Mouse (Mus musculus): Measurements from ENCODE around the gene Zfp3. TPM values are rescaled to one million over a fixed set of nuclear protein-coding genes. Genes with fewer than 3 reads are reported as not detected.

Zfp3 gene
- polyA plus RNA-seq (2017; shearing (Covaris generic)) = 4.1 TPM

DNA sequence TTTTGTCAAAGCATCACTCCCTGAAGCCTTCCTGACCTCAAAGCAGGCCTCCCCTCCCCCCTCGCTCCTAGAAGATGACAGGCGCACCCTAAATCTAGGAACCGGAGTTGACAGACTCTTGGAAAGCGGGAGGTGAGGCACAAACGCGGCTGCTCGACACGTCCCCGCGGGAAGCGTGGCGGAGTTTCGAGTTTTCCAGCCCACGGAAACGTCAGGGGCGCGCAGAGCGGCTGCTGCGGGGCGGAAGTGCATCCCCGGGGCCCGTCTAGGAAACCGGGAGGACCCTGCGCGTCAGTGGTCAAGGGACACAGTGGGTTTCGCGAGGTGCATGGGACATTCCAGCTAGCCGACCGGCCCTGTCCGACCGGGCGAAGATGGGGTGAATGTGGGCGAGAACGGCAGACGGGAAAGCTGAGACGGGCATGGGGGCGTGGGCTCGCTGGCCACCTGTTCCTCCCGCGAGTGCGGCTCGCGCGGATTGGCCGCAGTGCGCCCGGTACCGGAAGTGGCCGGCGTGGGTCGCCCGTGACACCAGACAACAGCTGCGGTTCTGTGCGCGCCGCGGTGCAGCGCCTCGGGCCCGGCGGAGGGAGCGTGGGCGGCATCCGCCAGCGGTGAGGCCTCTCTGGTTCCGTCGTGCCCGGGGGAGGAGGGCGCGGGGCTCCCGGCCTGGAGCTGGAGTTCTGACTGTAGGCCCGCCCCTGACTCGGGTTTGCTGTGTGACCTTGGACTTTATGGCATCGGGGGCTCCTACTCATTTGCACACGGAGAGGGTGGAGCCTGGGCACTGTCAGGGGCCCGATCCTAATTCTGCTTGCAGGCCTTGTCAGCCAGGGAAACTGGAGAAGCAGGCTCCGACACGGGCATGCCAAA is at the start of gene Zfp3:
TSS of gene Zfp3 (plus strand) at position 274 of the 873 bp plus-strand sequence.

DNA sequence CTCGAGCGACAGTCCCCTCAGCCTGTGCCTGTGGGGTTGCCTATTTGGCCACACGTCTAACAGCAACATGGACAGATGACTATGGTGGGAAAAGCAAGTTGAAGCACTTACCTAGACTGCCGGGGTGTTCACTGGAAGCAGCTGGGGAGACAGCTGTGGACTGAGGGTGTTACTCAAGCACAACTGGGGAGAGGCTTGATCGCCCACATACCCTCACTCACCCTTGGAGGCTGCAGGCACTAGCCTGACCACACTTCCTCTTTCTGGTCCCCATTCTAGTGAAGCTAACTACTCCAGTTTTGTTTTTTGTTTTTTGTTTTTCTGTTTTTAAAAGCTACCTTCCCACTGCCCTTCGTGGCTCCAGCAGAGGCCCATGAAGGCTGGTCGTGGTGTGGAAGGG is 48.4 kb downstream of the Zfp3 start, which contains the start of gene Scimp:
TSS of gene Scimp (minus strand) at position 222 of the 400 bp plus-strand sequence.

Other genes starting within 250 kb of the Zfp3 start
- gene Vmo1, start 249.6 kb upstream of the Zfp3 start, polyA plus RNA-seq (2017; shearing (Covaris generic)) = not detected
- gene Gltpd2, start 245.0 kb upstream of the Zfp3 start, polyA plus RNA-seq (2017; shearing (Covaris generic)) = not detected
- gene Psmb6, start 238.8 kb upstream of the Zfp3 start, polyA plus RNA-seq (2017; shearing (Covaris generic)) = 301 TPM
- gene Gm40193, start 231.3 kb upstream of the Zfp3 start, polyA plus RNA-seq (2017; shearing (Covaris generic)) = not detected
- gene Pld2, start 224.1 kb upstream of the Zfp3 start, polyA plus RNA-seq (2017; shearing (Covaris generic)) = 12.7 TPM
- 24.3 TPM for gene Mink1, start 201.3 kb upstream of the Zfp3 start, polyA plus RNA-seq (2017; shearing (Covaris generic))
- 1.5 TPM for gene 4930544D05Rik, start 148.4 kb upstream of the Zfp3 start, polyA plus RNA-seq (2017; shearing (Covaris generic))
- gene Chrne, start 145.0 kb upstream of the Zfp3 start, polyA plus RNA-seq (2017; shearing (Covaris generic)) = 10.7 TPM
- gene Gp1ba, start 125.1 kb upstream of the Zfp3 start, polyA plus RNA-seq (2017; shearing (Covaris generic)) = not detected
- 286 TPM for gene Rnf167, start 117.0 kb upstream of the Zfp3 start, polyA plus RNA-seq (2017; shearing (Covaris generic))
- 71.3 TPM for gene Slc25a11, start 116.7 kb upstream of the Zfp3 start, polyA plus RNA-seq (2017; shearing (Covaris generic))
- gene Pfn1, start 109.6 kb upstream of the Zfp3 start, polyA plus RNA-seq (2017; shearing (Covaris generic)) = 2,639 TPM
- 11.1 TPM for gene Eno3, start 107.0 kb upstream of the Zfp3 start, polyA plus RNA-seq (2017; shearing (Covaris generic))
- gene Spag7, start 94.8 kb upstream of the Zfp3 start, polyA plus RNA-seq (2017; shearing (Covaris generic)) = 67.7 TPM
- gene Camta2, start 76.1 kb upstream of the Zfp3 start, polyA plus RNA-seq (2017; shearing (Covaris generic)) = 41.4 TPM
- gene Inca1, start 64.1 kb upstream of the Zfp3 start, polyA plus RNA-seq (2017; shearing (Covaris generic)) = 0.35 TPM
- gene Kif1c, start 63.7 kb upstream of the Zfp3 start, polyA plus RNA-seq (2017; shearing (Covaris generic)) = 1.4 TPM
- gene Scimp, start 48.4 kb downstream of the Zfp3 start, polyA plus RNA-seq (2017; shearing (Covaris generic)) = not detected
- gene Rabep1, start 80.6 kb downstream of the Zfp3 start, polyA plus RNA-seq (2017; shearing (Covaris generic)) = 69.6 TPM
- gene Nup88, start 205.8 kb downstream of the Zfp3 start, polyA plus RNA-seq (2017; shearing (Covaris generic)) = 101 TPM
- 74.9 TPM for gene Rpain, start 206.0 kb downstream of the Zfp3 start, polyA plus RNA-seq (2017; shearing (Covaris generic))
- gene C1qbp, start 218.8 kb downstream of the Zfp3 start, polyA plus RNA-seq (2017; shearing (Covaris generic)) = 70.7 TPM
- gene Dhx33, start 240.2 kb downstream of the Zfp3 start, polyA plus RNA-seq (2017; shearing (Covaris generic)) = 16.5 TPM

Measured in effector memory CD4-positive, alpha-beta T cell, adult 7 months (primary cell).